Mouse (Mus musculus) embryonic facial prominence, embryonic 15.5 days (tissue): ENCODE data around the gene Rgs1. TPM values are rescaled to one million over a fixed set of nuclear protein-coding genes. Genes with fewer than 3 reads are reported as not detected.

Source experiments
- ATAC-seq: fragments of 200-750 bp; cut with Nextera tagmentation; 2 replicates; pipeline ENCODE4 v1.8.0; 2017; ENCODE audit warnings: low read depth, moderate TSS enrichment; ENCODE audit not compliant: insufficient number of reproducible peaks, low FRiP score, low TSS enrichment
- H3K27ac ChIP-seq: fragments of 300-500 bp; sonication (generic); replicated peaks from 2 replicates; pipeline ENCODE4 v1.5.1; 2015; ENCODE audit warnings: mild to moderate bottlenecking, inconsistent platforms
- H3K27me3 ChIP-seq: fragments of 300-500 bp; sonication (generic); 2 replicates; pipeline ENCODE4 v1.6.1; 2015; ENCODE audit warnings: inconsistent platforms
- H3K36me3 ChIP-seq: fragments of 300-500 bp; sonication (generic); 2 replicates; pipeline ENCODE4 v1.6.1; 2015; ENCODE audit warnings: mild to moderate bottlenecking, inconsistent platforms
- H3K4me1 ChIP-seq: fragments of 300-500 bp; sonication (generic); 2 replicates; pipeline ENCODE4 v1.6.1; 2015; ENCODE audit warnings: inconsistent platforms
- H3K4me2 ChIP-seq: fragments of 300-500 bp; sonication (generic); replicated peaks from 2 replicates; pipeline ENCODE4 v1.6.1; 2015; ENCODE audit warnings: mild to moderate bottlenecking, inconsistent platforms
- H3K4me3 ChIP-seq: fragments of 300-500 bp; sonication (generic); replicated peaks from 2 replicates; pipeline ENCODE4 v1.5.1; 2015; ENCODE audit warnings: mild to moderate bottlenecking, inconsistent platforms
- H3K9ac ChIP-seq: fragments of 300-500 bp; sonication (generic); 2 replicates; pipeline ENCODE4 v1.6.1; 2015; ENCODE audit warnings: inconsistent platforms
- H3K9me3 ChIP-seq: fragments of 300-500 bp; sonication (generic); replicated peaks from 2 replicates; pipeline ENCODE4 v1.6.1; 2016; ENCODE audit warnings: inconsistent platforms
- WGBS: fragments of 180-500 bp; shearing (Covaris S2); methylation state at CpG from one replicate; pipeline ENCODE4 v1.1.7; 2015; 5-methylcytosine and 5-hydroxymethylcytosine counted together
- polyA plus RNA-seq: library from polyadenylated mRNA; unstranded; fragments of >200 nt; fragmentation: Nextera tagmentation; extraction: Ambion mirVana; gene quantifications from 2 replicates; pipeline ENCODE4 v1.2.1, GENCODE M21; 2015

The Rgs1 gene
- polyA plus RNA-seq: 0.93 and 1.3 TPM in 2 replicates

- Histone ChIP-seq H3K27me3 (no peaks in the 10 kb centered on the region), H3K4me3 (no peak within 1 kb of the TSS), H3K9me3 (no peaks in the 10 kb centered on the region), H3K4me1 (no peaks in the 10 kb centered on the region), H3K9ac (no peak within 1 kb of the TSS), H3K4me2 (no peak within 1 kb of the TSS), H3K36me3 (no peaks in the 10 kb centered on the region), H3K27ac (no peak within 1 kb of the TSS)
- 82% methylated on average over 9 of the region's 9 CpGs for WGBS
- no peak for ATAC-seq
These were observed at the start of gene Rgs1 for GRCm38 (mm10) chr1:144248923-144249322. TSS of gene Rgs1 (minus strand) at chr1:144249242.

DNA sequence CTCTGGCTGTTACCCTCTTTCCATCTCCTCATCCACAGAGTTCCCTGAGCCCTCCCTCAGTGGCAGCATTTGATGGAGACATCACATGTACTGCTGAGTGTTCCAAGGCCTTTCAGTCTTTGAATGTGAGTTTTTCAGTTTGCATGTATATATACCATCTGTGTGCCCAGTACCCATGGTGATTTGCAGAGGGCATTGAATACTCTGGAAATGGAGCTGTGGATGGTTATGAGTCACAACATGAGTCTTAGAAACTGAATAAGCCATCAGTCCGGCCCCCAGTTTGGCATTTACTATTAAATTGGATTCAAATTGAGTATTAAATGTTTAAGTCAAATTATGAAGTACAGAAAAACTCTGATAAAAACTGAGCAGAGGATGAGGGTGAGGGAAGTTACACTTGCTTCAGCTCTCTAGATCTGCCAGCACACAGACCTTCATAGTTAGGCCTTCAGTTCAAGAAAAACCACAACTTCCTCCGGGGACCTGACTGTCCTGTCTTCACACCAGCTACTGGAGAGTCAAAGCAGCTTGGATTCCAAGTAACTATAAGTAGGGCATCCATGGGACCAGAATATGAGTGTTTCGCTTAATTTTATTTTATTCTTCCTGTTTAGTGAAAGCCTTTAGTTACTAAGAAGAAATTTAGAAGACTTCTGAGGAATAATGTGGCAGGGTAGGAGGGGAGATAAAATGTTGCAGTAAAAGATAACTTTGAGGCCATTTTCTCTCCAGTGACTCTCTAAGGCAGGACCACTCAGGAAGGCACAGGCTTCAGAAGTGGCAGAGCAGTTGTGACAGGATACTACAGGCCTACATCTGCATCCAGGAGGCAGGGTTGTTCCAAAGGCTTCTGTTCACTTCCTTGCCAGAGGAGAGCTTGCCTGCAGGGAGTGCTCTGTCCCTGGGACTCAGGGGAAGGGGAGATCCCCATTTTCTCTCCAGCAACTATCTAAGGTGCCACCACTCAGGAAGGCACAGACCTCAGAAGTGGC, 34.3 kb upstream of the Rgs1 start:
- Histone ChIP-seq H3K9me3 (no peaks in the 10 kb centered on the region), H3K4me2 (no peak overlapping the region), H3K4me1 (no peaks in the 10 kb centered on the region), H3K27ac (no peak overlapping the region), H3K9ac (no peak overlapping the region), H3K4me3 (no peak overlapping the region), H3K27me3 (no peaks in the 10 kb centered on the region), H3K36me3 (no peaks in the 10 kb centered on the region)
- 86% methylated on average over 3 of the region's 3 CpGs for WGBS
- ATAC-seq: no peak

- Histone ChIP-seq H3K4me3 (no peak overlapping the region), H3K27ac (no peak overlapping the region), H3K9me3 (no peaks in the 10 kb centered on the region), H3K9ac (no peak overlapping the region), H3K4me2 (no peak overlapping the region), H3K36me3 (no peaks in the 10 kb centered on the region), H3K27me3 (no peaks in the 10 kb centered on the region), H3K4me1 (no peaks in the 10 kb centered on the region)
- 72% methylated on average over 4 of the region's 4 CpGs for WGBS
- ATAC-seq: no peak
These were observed 31.0 kb upstream of the Rgs1 start for GRCm38 (mm10) chr1:144280056-144280455.

DNA sequence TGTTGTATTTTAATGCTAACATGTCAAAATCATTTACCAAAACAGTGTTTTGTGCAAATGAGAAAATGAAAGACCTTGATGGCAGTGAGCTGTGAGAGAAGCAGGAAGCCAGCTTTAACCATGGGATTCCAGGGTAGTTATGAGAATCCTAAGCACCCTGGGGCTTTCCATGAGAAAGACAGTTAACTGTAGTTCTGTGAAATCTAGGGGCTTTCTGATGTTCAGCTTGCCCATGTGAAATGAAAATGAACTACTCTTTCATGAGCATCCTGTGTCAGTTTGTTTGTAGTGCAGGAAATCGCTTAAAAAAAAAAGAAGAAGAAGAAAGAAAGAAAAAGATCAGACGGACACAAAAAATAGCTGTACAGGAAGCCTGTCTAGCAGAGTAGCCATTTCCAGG, 23.9 kb upstream of the Rgs1 start:
- Histone ChIP-seq H3K36me3 (no peaks in the 10 kb centered on the region), H3K4me3 (no peak overlapping the region), H3K27me3 (no peaks in the 10 kb centered on the region), H3K4me1 (0 out of 2 replicates have a peak, but pooled peaks cover 4% of the 10 kb centered on the region), H3K9ac (no peak overlapping the region), H3K27ac (no peak overlapping the region), H3K9me3 (no peaks in the 10 kb centered on the region), H3K4me2 (no peak overlapping the region)
- ATAC-seq: no peak
- 83% methylated on average over 2 of the region's 2 CpGs for WGBS

- Histone ChIP-seq H3K4me2 (no peak overlapping the region), H3K36me3 (no peaks in the 10 kb centered on the region), H3K9ac (no peak overlapping the region), H3K27ac (no peak overlapping the region), H3K27me3 (no peaks in the 10 kb centered on the region), H3K4me1 (0 out of 2 replicates have a peak, but pooled peaks cover 4% of the 10 kb centered on the region), H3K4me3 (no peak overlapping the region), H3K9me3 (no peaks in the 10 kb centered on the region)
- no peak for ATAC-seq
- 82% methylated on average over 2 of the region's 2 CpGs for WGBS
These were observed 20.1 kb upstream of the Rgs1 start for GRCm38 (mm10) chr1:144269112-144269511.

GRCm38 (mm10) chr1:144267471-144268470, 18.7 kb upstream of the Rgs1 start:
- Histone ChIP-seq H3K9ac (no peak overlapping the region), H3K9me3 (no peaks in the 10 kb centered on the region), H3K4me3 (no peak overlapping the region), H3K4me1 (0 out of 2 replicates have a peak, but pooled peaks cover 4% of the 10 kb centered on the region), H3K27me3 (no peaks in the 10 kb centered on the region), H3K4me2 (no peak overlapping the region), H3K36me3 (no peaks in the 10 kb centered on the region), H3K27ac (peak overlapping the region; percentile 49; the same call in 1 of the 2 replicates)
- WGBS: 60% methylated on average over 3 of the region's 3 CpGs
- peak; percentile 43; the same call in 1 of the 2 replicates for ATAC-seq

DNA sequence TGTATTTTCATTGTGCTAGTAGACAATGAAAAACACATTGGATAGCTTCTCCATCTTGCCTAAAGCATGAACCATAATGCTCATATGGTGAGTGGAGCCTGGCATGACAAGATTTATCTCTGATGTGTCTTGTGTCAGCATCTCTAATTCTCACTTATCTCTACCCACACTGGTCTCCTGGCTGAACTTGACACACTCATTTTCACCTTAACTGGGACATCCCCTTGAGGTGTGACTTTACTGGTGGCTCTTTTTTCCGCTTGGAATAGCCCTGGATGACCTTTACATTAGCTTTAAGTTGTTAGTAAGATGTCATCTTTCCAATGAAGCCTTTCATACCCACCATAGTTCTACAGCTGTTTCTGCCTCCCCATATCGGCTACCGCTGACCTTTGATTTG, 15.0 kb upstream of the Rgs1 start:
- ATAC-seq: no peak
- Histone ChIP-seq H3K9ac (no peak overlapping the region), H3K27me3 (no peaks in the 10 kb centered on the region), H3K4me1 (0 out of 2 replicates have a peak, but pooled peaks cover 4% of the 10 kb centered on the region), H3K27ac (no peak overlapping the region), H3K4me2 (no peak overlapping the region), H3K9me3 (no peaks in the 10 kb centered on the region), H3K4me3 (no peak overlapping the region), H3K36me3 (no peaks in the 10 kb centered on the region)
- 81% methylated on average over 3 of the region's 3 CpGs for WGBS

DNA sequence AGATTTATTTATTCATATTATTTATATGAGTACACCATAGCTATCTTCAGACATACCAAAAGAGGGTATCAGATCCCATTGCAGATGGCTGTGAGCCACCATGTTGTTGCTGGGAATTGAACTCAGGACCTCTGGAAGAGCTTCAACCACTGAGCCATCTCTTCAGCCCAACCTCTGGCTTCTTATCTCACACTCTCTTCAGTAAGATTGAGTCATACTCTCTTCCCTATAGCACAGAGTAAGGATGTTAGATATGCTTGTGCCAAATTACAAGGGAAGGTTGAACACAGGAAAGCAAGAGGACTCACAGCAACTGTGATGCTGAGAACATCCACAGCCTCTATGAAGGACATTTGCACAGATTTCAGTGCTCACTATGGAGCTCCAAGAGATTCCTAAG, 13.0 kb upstream of the Rgs1 start:
- Histone ChIP-seq H3K9ac (no peak overlapping the region), H3K4me2 (no peak overlapping the region), H3K36me3 (no peaks in the 10 kb centered on the region), H3K27ac (no peak overlapping the region), H3K4me3 (no peak overlapping the region), H3K9me3 (no peaks in the 10 kb centered on the region), H3K27me3 (no peaks in the 10 kb centered on the region), H3K4me1 (no peaks in the 10 kb centered on the region)
- no peak for ATAC-seq

GRCm38 (mm10) chr1:144258779-144259178, 9.7 kb upstream of the Rgs1 start:
- ATAC-seq: no peak
- H3K27ac ChIP-seq: no peak overlapping the region
- 73% methylated on average over 3 of the region's 3 CpGs for WGBS
- H3K4me1 ChIP-seq: no peaks in the 10 kb centered on the region
- H3K9me3 ChIP-seq: no peaks in the 10 kb centered on the region
- no peak overlapping the region for H3K4me2 ChIP-seq
- H3K36me3 ChIP-seq: no peaks in the 10 kb centered on the region
- no peak overlapping the region for H3K9ac ChIP-seq
- H3K27me3 ChIP-seq: no peaks in the 10 kb centered on the region
- H3K4me3 ChIP-seq: no peak overlapping the region

GRCm38 (mm10) chr1:144256556-144257331, 7.7 kb upstream of the Rgs1 start:
- no peak overlapping the region for H3K4me3 ChIP-seq
- no peaks in the 10 kb centered on the region for H3K36me3 ChIP-seq
- ATAC-seq: no peak
- no peaks in the 10 kb centered on the region for H3K9me3 ChIP-seq
- no peaks in the 10 kb centered on the region for H3K27me3 ChIP-seq
- H3K27ac ChIP-seq: no peak overlapping the region
- H3K4me2 ChIP-seq: no peak overlapping the region
- H3K9ac ChIP-seq: no peak overlapping the region
- 64% methylated on average over 2 of the region's 2 CpGs for WGBS
- no peaks in the 10 kb centered on the region for H3K4me1 ChIP-seq
